Mouse (Mus musculus) ES-E14 (cell line): ENCODE data around the gene Chpf2. TPM values are rescaled to one million over a fixed set of nuclear protein-coding genes. Genes with fewer than 3 reads are reported as not detected.

Experiments
- DNase-seq: peaks from one replicate; pipeline ENCODE4 v3.0.0-alpha.2; 2013; ENCODE audit warnings: low read depth, low spot score
- H3K27ac ChIP-seq: 2 replicates; pipeline ENCODE4 v1.5.1; 2012; ENCODE audit warnings: low read depth, mild to moderate bottlenecking, low read length, moderate library complexity, mixed read lengths; ENCODE audit not compliant: poor library complexity, insufficient read depth, severe bottlenecking
- H3K36me3 ChIP-seq: 2 replicates; pipeline ENCODE4 v1.6.1; 2012; ENCODE audit warnings: mild to moderate bottlenecking, low read length, moderate library complexity, mixed read lengths; ENCODE audit not compliant: control insufficient read depth, poor library complexity, insufficient read depth, severe bottlenecking
- H3K4me1 ChIP-seq, 2 experiments: fragments of 150-350 bp in 1 of 2; sonication (generic) in 1 of 2; 2 replicates each; pipeline ENCODE4 v1.6.1; 2012; ENCODE audit warnings: low read length in 2 of 2, mild to moderate bottlenecking in 1 of 2, mixed read lengths in 1 of 2; ENCODE audit not compliant: control insufficient read depth in 2 of 2, insufficient read depth in 2 of 2, poor library complexity in 1 of 2
- H3K4me3 ChIP-seq, 2 experiments: fragments of 150-350 bp in 1 of 2; sonication (generic) in 1 of 2; 2 replicates each; pipeline ENCODE4 v1.5.1; 2012; ENCODE audit warnings: low read length in 2 of 2, low read depth in 1 of 2, mild to moderate bottlenecking in 1 of 2, mixed read lengths in 1 of 2; ENCODE audit not compliant: insufficient read depth in 1 of 2, poor library complexity in 1 of 2, severe bottlenecking in 1 of 2
- H3K9ac ChIP-seq: 2 replicates; pipeline ENCODE4 v1.6.1; 2012; ENCODE audit warnings: low read depth, mild to moderate bottlenecking, low read length, mixed read lengths; ENCODE audit not compliant: poor library complexity, insufficient read depth, severe bottlenecking
- H3K9me3 ChIP-seq: fragments of 150-350 bp; sonication (generic); 2 replicates; pipeline ENCODE4 v1.6.1; 2012; ENCODE audit warnings: low read depth, mild to moderate bottlenecking, low read length; ENCODE audit not compliant: control insufficient read depth, insufficient read depth
- CHD2 ChIP-seq: IDR thresholded peaks from 2 replicates; pipeline ENCODE4 v1.6.1; 2014; ENCODE audit warnings: mild to moderate bottlenecking, low read depth, low read length, inconsistent platforms
- HCFC1 ChIP-seq: IDR thresholded peaks from 2 replicates; pipeline ENCODE4 v1.6.1; 2012; ENCODE audit warnings: low read length, inconsistent platforms, borderline replicate concordance; ENCODE audit not compliant: insufficient read depth
- MAFK ChIP-seq: IDR thresholded peaks from 2 replicates; pipeline ENCODE4 v1.6.1; 2014; ENCODE audit warnings: mild to moderate bottlenecking, low read depth, low read length, inconsistent platforms; ENCODE audit not compliant: insufficient read depth
- ZC3H11A ChIP-seq: IDR thresholded peaks from 2 replicates; pipeline ENCODE4 v1.6.1; 2012; ENCODE audit warnings: low read depth, mild to moderate bottlenecking, inconsistent platforms, low read length, borderline replicate concordance
- ZNF384 ChIP-seq: IDR thresholded peaks from 2 replicates; pipeline ENCODE4 v1.6.1; 2012; ENCODE audit warnings: low read depth, low read length, inconsistent platforms
- in situ Hi-C, 2 experiments: fragments of 600-800 bp; cut with MboI; formaldehyde crosslinking; loops; one replicate each; pipeline ENCODE4 v1.15.1; 2025; ENCODE audit warnings: low sequenced_read_pairs in 2 of 2, inconsistent platforms in 1 of 2; ENCODE audit not compliant: unreplicated experiment in 2 of 2
- total RNA-seq: library from RNA; depleted of rRNA; stranded (reverse); fragments of 300-350 nt; gene quantifications from 2 replicates; pipeline ENCODE4 v1.2.3, GENCODE M21; 2012

The Chpf2 gene
- total RNA-seq, 1 experiment = 23.7 TPM

DNA sequence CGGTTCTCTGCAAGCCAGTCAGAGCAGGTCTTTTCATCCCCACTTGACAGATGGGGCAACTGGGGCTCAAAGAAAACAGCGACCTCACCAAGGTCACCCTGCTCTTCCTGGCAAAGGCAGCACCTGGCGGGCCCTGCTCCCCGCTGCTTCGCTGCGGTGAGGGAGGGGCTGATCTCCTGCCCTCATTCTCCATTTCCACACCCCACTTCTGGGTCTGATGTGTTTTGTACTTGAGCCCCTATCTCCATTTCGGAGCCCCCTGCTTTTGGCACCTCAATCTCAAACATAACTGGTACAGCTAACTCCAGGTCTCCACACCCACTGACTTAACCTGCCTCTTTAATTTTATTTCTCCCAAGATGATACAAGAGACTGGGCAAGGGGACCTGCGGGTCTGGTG is 12.6 kb downstream of the Chpf2 start:
- Histone ChIP-seq H3K4me1 (peaks cover 4 to 16% of the 10 kb centered on the region in 2 experiments; a peak in 3 of 4 replicates), H3K9ac (no peak overlapping the region), H3K36me3 (no peaks in the 10 kb centered on the region), H3K9me3 (no peaks in the 10 kb centered on the region), H3K27ac (no peak overlapping the region), H3K4me3 (peak overlapping the region; percentile 60 to 66; a peak in 3 of 4 replicates)
- TF ChIP-seq ZNF384 (no peak), ZC3H11A (no peak), HCFC1 (no peak), MAFK (no peak), CHD2 (no peak)
- in situ Hi-C loops = no loop called here
- no peak for DNase-seq

DNA sequence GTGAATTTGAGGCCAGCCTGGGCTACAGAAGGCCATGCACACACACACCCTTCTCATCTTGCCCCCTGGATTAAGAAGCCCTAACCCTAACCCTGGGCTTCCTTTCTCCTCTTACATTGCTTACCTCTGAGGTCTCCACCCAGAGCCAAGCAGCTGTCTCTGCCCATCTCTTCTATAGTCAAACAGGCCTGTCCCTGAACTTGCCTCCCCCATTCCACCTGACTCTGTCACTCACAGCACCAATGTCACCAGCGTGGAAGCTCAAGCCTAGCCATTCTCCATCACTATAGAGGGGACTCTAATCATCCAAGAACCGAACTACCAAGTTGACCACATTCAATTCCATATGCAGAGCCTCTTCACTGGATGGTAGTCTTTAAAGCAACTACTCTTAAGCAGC is 13.7 kb downstream of the Chpf2 start:
- Histone ChIP-seq H3K27ac (no peak overlapping the region), H3K9ac (no peak overlapping the region), H3K36me3 (no peaks in the 10 kb centered on the region), H3K4me1 (peaks cover 4 to 19% of the 10 kb centered on the region in 2 experiments; a peak in 3 of 4 replicates), H3K4me3 (no peak overlapping the region), H3K9me3 (no peaks in the 10 kb centered on the region)
- in situ Hi-C loops = no loop called here
- no peak for TF ChIP-seq MAFK
- TF ChIP-seq ZC3H11A = no peak
- no peak for TF ChIP-seq ZNF384
- TF ChIP-seq CHD2 = no peak
- no peak for TF ChIP-seq HCFC1
- DNase-seq = no peak

DNA sequence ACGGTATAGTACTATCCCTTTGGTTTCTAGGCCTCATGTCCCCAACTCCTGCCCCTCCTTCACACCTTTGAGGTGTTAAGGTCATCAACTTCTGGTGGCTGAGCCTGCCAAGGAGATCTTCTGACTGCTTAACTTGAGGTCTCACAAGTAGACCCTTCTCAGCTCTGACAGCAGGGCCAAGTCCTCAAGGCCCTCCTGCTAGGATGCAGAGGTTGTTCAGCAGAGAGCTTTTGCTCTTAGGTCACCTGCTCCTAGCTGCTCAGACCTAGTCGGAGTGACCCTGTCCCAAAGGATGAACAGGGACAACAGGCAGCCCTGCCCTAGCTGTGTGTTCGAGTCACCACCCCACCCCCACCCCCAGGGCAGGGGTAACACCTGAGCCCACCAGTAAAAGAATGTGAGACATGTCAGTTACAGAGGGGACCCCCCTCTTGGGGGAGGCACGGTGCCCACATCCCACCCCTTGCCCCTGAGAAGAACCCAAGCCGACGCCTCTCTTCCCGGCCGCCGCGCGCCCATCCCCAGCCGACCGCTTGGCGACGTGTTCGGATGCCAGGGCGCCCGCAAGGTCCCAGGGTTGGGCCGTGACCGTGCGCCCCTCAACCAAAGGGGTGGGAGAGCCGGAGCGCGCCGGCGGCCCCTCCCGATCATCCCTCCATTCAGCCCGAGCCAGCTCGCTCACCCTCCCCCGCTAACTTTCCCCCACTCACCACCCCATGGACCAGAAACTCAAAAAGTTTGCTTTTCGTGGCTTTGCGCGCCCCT is 14.7 kb downstream of the Chpf2 start:
- in situ Hi-C loops = no loop called here
- Histone ChIP-seq H3K4me3 (peak overlapping the region; percentile 61 to 67), H3K36me3 (no peaks in the 10 kb centered on the region), H3K9me3 (no peaks in the 10 kb centered on the region), H3K4me1 (peaks cover 4 to 17% of the 10 kb centered on the region in 2 experiments; a peak in 3 of 4 replicates), H3K27ac (no peak overlapping the region), H3K9ac (peak overlapping the region; percentile 68)
- DNase-seq = no peak
- TF ChIP-seq MAFK = no peak
- TF ChIP-seq CHD2 = no peak
- no peak for TF ChIP-seq HCFC1
- no peak for TF ChIP-seq ZNF384
- TF ChIP-seq ZC3H11A = no peak

DNA sequence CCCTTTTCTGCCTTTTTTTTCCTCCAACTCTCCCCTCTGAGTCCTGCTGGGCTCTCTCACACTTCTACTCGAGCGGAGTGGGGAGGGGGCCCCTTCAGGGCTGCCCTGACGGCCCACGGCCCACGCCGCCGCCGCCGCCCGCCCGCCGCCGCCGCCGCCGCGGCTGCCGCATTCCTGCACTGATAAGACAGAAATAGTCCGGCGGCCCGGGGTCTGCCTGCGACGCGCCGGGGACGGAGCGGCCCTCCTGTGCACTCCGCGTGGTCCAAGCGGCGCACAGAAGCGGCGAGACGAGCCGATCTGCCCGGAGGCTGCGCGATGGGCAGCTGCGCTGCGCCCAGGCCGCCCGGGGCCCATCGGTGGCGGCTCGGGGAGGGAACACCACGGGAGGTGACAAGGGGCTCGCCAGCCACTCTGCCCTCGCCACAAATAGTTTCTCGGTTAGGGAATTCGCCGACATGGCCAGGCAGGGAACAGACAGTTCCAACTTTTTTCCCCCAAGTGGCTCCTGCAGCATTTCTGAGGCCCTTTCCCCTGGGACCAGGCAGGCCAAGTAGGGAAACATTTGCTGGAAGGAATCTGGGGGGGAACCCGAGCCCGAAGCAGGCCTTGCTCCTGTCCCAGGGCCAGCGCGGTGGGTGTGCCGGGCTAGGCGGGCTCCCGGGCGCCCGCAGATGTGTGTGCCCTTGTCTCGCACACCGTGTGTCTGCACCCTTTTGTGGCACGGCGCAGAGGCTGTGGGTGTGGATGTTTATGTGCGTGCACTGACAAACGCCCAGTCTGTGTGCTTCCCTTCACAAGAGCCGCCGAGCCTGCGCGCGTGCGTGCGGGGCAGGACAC is 15.6 kb downstream of the Chpf2 start:
- no peak for DNase-seq
- Histone ChIP-seq H3K27ac (no peak overlapping the region), H3K9ac (peak overlapping the region; percentile 68), H3K9me3 (no peaks in the 10 kb centered on the region), H3K4me1 (peaks cover 4 to 13% of the 10 kb centered on the region in 2 experiments; a peak in 3 of 4 replicates), H3K36me3 (no peaks in the 10 kb centered on the region), H3K4me3 (peak overlapping the region; percentile 66 to 67)
- in situ Hi-C loops = no loop called here
- TF ChIP-seq MAFK (no peak), CHD2 (no peak), HCFC1 (no peak; the same call in 1 of the 2 replicates), ZNF384 (no peak), ZC3H11A (no peak)
